13 mouse cellular contexts compared by ENCODE assay signal in genomic region chr7:143461920-143462319, GRCm38 (mm10). TPM values are rescaled to one million over a fixed set of nuclear protein-coding genes. Genes with fewer than 3 reads are reported as not detected.
DNase-seq lines count a peak whose midpoint lies in the region; ATAC-seq and TF ChIP-seq lines count a peak whose summit lies in the region.
"Had no signal": no experiment of that assay in that cellular context is flagged by ENCODE, and none has a peak within 500 bp of the region (broad histone marks: within the 10 kb centered on the region; RNA-seq: fewer than 3 reads in every experiment).

No protein-coding gene starts in this region.

- H3K9me3 ChIP-seq in hindbrain, embryonic 10.5 days = peaks cover 50% of the 10 kb centered on the region
- peaks cover 6% of the 10 kb centered on the region; the same call in 1 of the 2 replicates for H3K9me3 ChIP-seq in hindbrain, postnatal 0 days (ENCODE audit: low read length)
- peaks cover 30% of the 10 kb centered on the region for H3K9me3 ChIP-seq in neural tube, embryonic 12.5 days
- H3K9me3 ChIP-seq in intestine, postnatal 0 days (ENCODE audit: control insufficient read depth) = peaks cover 13% of the 10 kb centered on the region; the same call in 1 of the 2 replicates
- H3K9me3 ChIP-seq in stomach, postnatal 0 days (ENCODE audit: control insufficient read depth, low read length) = peaks cover 10% of the 10 kb centered on the region
- H3K9me3 ChIP-seq: forebrain, embryonic 15.5 days had no signal

- 41% methylated on average over 11 of the region's 11 CpGs for WGBS in hindbrain, embryonic 10.5 days
- WGBS in hindbrain, postnatal 0 days = 50% methylated on average over 11 of the region's 11 CpGs
- 40% methylated on average over 11 of the region's 11 CpGs for WGBS in neural tube, embryonic 12.5 days
- 53% methylated on average over 11 of the region's 11 CpGs for WGBS in intestine, postnatal 0 days
- WGBS in stomach, postnatal 0 days = 46% methylated on average over 11 of the region's 11 CpGs

- TF ChIP-seq EP300 in stomach, postnatal 0 days (optimal IDR thresholded peaks at IDR 0.05) = no peak

- no peak overlapping the region for H3K9ac ChIP-seq in hindbrain, postnatal 0 days (replicated peaks; ENCODE audit: low read length)
- no peak overlapping the region for H3K9ac ChIP-seq in neural tube, embryonic 12.5 days
- no peak overlapping the region for H3K9ac ChIP-seq in intestine, postnatal 0 days (ENCODE audit: low read depth, low read length)
- H3K9ac ChIP-seq in stomach, postnatal 0 days (ENCODE audit: low read length) = no peak overlapping the region
- H3K9ac ChIP-seq: liver, embryonic 15.5 days had no signal

- H3K27ac ChIP-seq in hindbrain, embryonic 10.5 days = peak overlapping the region; percentile 90
- H3K27ac ChIP-seq in hindbrain, postnatal 0 days = no peak overlapping the region
- 0 out of 2 replicates have a peak overlapping the region, but pooled peaks have one; percentile 0 for H3K27ac ChIP-seq in neural tube, embryonic 12.5 days
- no peak overlapping the region for H3K27ac ChIP-seq in intestine, postnatal 0 days (ENCODE audit: low read depth, low read length)
- H3K27ac ChIP-seq in stomach, postnatal 0 days (replicated peaks) = no peak overlapping the region
- H3K27ac ChIP-seq: liver, embryonic 15.5 days had no signal

- no peak for TF ChIP-seq CTCF in hindbrain, postnatal 0 days (IDR thresholded peaks at IDR 0.05; ENCODE audit: low read depth)
- TF ChIP-seq CTCF in intestine, postnatal 0 days (IDR thresholded peaks at IDR 0.05; ENCODE audit: low read depth) = no peak
- no peak for TF ChIP-seq CTCF in stomach, postnatal 0 days (IDR thresholded peaks at IDR 0.05; ENCODE audit: low read depth)

- 0 out of 2 replicates have a peak, but pooled peaks cover 10% of the 10 kb centered on the region for H3K36me3 ChIP-seq in hindbrain, embryonic 10.5 days
- no peaks in the 10 kb centered on the region for H3K36me3 ChIP-seq in hindbrain, postnatal 0 days (ENCODE audit: insufficient read depth, low read length)
- H3K36me3 ChIP-seq in neural tube, embryonic 12.5 days = no peaks in the 10 kb centered on the region; the same call in 1 of the 2 replicates
- no peaks in the 10 kb centered on the region for H3K36me3 ChIP-seq in intestine, postnatal 0 days (ENCODE audit: control insufficient read depth, insufficient read depth)
- H3K36me3 ChIP-seq in stomach, postnatal 0 days (ENCODE audit: control insufficient read depth, insufficient read depth, low read length) = no peaks in the 10 kb centered on the region
- H3K36me3 ChIP-seq: forebrain, embryonic 15.5 days; liver, embryonic 15.5 days had no signal

- peaks cover 82% of the 10 kb centered on the region for H3K27me3 ChIP-seq in hindbrain, embryonic 10.5 days (ENCODE audit: insufficient read depth, poor library complexity, severe bottlenecking)
- no peaks in the 10 kb centered on the region for H3K27me3 ChIP-seq in hindbrain, postnatal 0 days (ENCODE audit: insufficient read depth, low read length)
- peaks cover 14% of the 10 kb centered on the region; the same call in 1 of the 2 replicates for H3K27me3 ChIP-seq in neural tube, embryonic 12.5 days (replicated peaks)
- no peaks in the 10 kb centered on the region for H3K27me3 ChIP-seq in intestine, postnatal 0 days (replicated peaks; ENCODE audit: control insufficient read depth, insufficient read depth, low read length)
- H3K27me3 ChIP-seq in stomach, postnatal 0 days (ENCODE audit: control insufficient read depth, insufficient read depth, low read length) = no peaks in the 10 kb centered on the region

- peak; percentile 18 for DNase-seq in hindbrain, embryonic 10.5 days (ENCODE audit: low spot score)
- DNase-seq in hindbrain, postnatal 0 days (ENCODE audit: low spot score) = no peak
- DNase-seq in neural tube, embryonic 10.5 days (ENCODE audit: extremely low spot score, low spot score) = no peak
- peak; percentile 22 for DNase-seq in stomach, postnatal 0 days (ENCODE audit: low spot score)
- DNase-seq in frontal cortex, postnatal 14 days (ENCODE audit: low spot score in 2 of 2) = no peak
- DNase-seq: adrenal gland, adult 8-10 months; cerebellum, adult 9-11 months had no signal

- no peak for ATAC-seq in hindbrain, postnatal 0 days
- no peak for ATAC-seq in neural tube, embryonic 12.5 days (ENCODE audit: low FRiP score, low read depth)
- ATAC-seq in intestine, postnatal 0 days = no peak
- ATAC-seq in stomach, postnatal 0 days (ENCODE audit: low FRiP score, low TSS enrichment) = no peak

- peaks cover 65% of the 10 kb centered on the region for H3K4me1 ChIP-seq in hindbrain, embryonic 10.5 days (replicated peaks)
- H3K4me1 ChIP-seq in hindbrain, postnatal 0 days (ENCODE audit: insufficient read depth, low read length) = no peaks in the 10 kb centered on the region
- peaks cover 18% of the 10 kb centered on the region for H3K4me1 ChIP-seq in neural tube, embryonic 12.5 days
- H3K4me1 ChIP-seq in intestine, postnatal 0 days (replicated peaks; ENCODE audit: control insufficient read depth, insufficient read depth, low read length) = peaks cover 3% of the 10 kb centered on the region; the same call in 1 of the 2 replicates
- H3K4me1 ChIP-seq in stomach, postnatal 0 days (replicated peaks; ENCODE audit: control insufficient read depth, insufficient read depth) = peaks cover 6% of the 10 kb centered on the region; the same call in 1 of the 2 replicates

- peak overlapping the region; percentile 62; the same call in 1 of the 2 replicates for H3K4me3 ChIP-seq in hindbrain, embryonic 10.5 days
- no peak overlapping the region for H3K4me3 ChIP-seq in hindbrain, postnatal 0 days (ENCODE audit: low read length)
- no peak overlapping the region for H3K4me3 ChIP-seq in neural tube, embryonic 12.5 days
- no peak overlapping the region for H3K4me3 ChIP-seq in intestine, postnatal 0 days (ENCODE audit: low read depth, low read length)
- H3K4me3 ChIP-seq in stomach, postnatal 0 days (ENCODE audit: low read depth, low read length) = no peak overlapping the region
- H3K4me3 ChIP-seq: myocyte had no signal

- H3K4me2 ChIP-seq in hindbrain, postnatal 0 days (ENCODE audit: low read depth, low read length) = no peak overlapping the region
- peak overlapping the region; percentile 38 for H3K4me2 ChIP-seq in neural tube, embryonic 12.5 days (replicated peaks)
- peak overlapping the region; percentile 71; the same call in 1 of the 2 replicates for H3K4me2 ChIP-seq in intestine, postnatal 0 days (replicated peaks; ENCODE audit: low read depth)
- H3K4me2 ChIP-seq in stomach, postnatal 0 days (replicated peaks; ENCODE audit: low read depth) = no peak overlapping the region

RNA-seq across cellular contexts. Expression of gene Cdkn1c, which starts 1.1 kb away (rescaled TPM):
- 438 and 682 TPM in 2 replicates for polyA plus RNA-seq in hindbrain, embryonic 10.5 days (2016; fragmentation: Nextera tagmentation; extraction: Ambion mirVana)
- total RNA-seq in hindbrain, postnatal 0 days (2014; rRNA removed) = 127 and 139 TPM in 2 replicates
- polyA plus RNA-seq in hindbrain, postnatal 0 days (2015; fragmentation: Nextera tagmentation; extraction: Ambion mirVana) = 144 and 150 TPM in 2 replicates
- 1,329 and 1,332 TPM in 2 replicates for polyA plus RNA-seq in neural tube, embryonic 12.5 days (2016; fragmentation: Nextera tagmentation; extraction: Ambion mirVana)
- 542 and 615 TPM in 2 replicates for polyA plus RNA-seq in intestine, postnatal 0 days (2015; fragmentation: Nextera tagmentation; extraction: Ambion mirVana)
- 185 and 199 TPM in 2 replicates for polyA plus RNA-seq in stomach, postnatal 0 days (2015; fragmentation: Nextera tagmentation; extraction: Ambion mirVana)

RNA-seq across cellular contexts. Expression of gene Slc22a18, which starts 11.6 kb away (rescaled TPM):
- polyA plus RNA-seq in hindbrain, embryonic 10.5 days (2016; fragmentation: Nextera tagmentation; extraction: Ambion mirVana) = 0.39 and 0.58 TPM in 2 replicates
- total RNA-seq in hindbrain, postnatal 0 days (2014; rRNA removed) = 0.58 and 1.8 TPM in 2 replicates
- 0.90 and 1.2 TPM in 2 replicates for polyA plus RNA-seq in hindbrain, postnatal 0 days (2015; fragmentation: Nextera tagmentation; extraction: Ambion mirVana)
- 0.52 and 0.85 TPM in 2 replicates for polyA plus RNA-seq in neural tube, embryonic 12.5 days (2016; fragmentation: Nextera tagmentation; extraction: Ambion mirVana)
- 21.6 and 25.0 TPM in 2 replicates for polyA plus RNA-seq in intestine, postnatal 0 days (2015; fragmentation: Nextera tagmentation; extraction: Ambion mirVana)
- 27.0 and 28.1 TPM in 2 replicates for polyA plus RNA-seq in stomach, postnatal 0 days (2015; fragmentation: Nextera tagmentation; extraction: Ambion mirVana)

RNA-seq across cellular contexts. Expression of gene Phlda2, which starts 41.0 kb away (rescaled TPM):
- polyA plus RNA-seq in hindbrain, embryonic 10.5 days (2016; fragmentation: Nextera tagmentation; extraction: Ambion mirVana) = 0.92 and 1.5 TPM in 2 replicates
- 0.52 TPM in 1 of 2 replicates, not detected in the other for total RNA-seq in hindbrain, postnatal 0 days (2014; rRNA removed)
- polyA plus RNA-seq in hindbrain, postnatal 0 days (2015; fragmentation: Nextera tagmentation; extraction: Ambion mirVana) = 0.66 and 0.73 TPM in 2 replicates
- 1.9 and 2.4 TPM in 2 replicates for polyA plus RNA-seq in neural tube, embryonic 12.5 days (2016; fragmentation: Nextera tagmentation; extraction: Ambion mirVana)
- 1.0 and 1.3 TPM in 2 replicates for polyA plus RNA-seq in intestine, postnatal 0 days (2015; fragmentation: Nextera tagmentation; extraction: Ambion mirVana)
- polyA plus RNA-seq in stomach, postnatal 0 days (2015; fragmentation: Nextera tagmentation; extraction: Ambion mirVana) = 15.3 and 16.8 TPM in 2 replicates
- total RNA-seq: granulocyte monocyte progenitor cell, adult 5-6 weeks had no signal
- polyA plus RNA-seq: myocyte had no signal

Comparison
In these comparisons a context has a peak if more than half of its experiments do, and no peak if none do; other contexts are left out.
1. DNase-seq: peak in hindbrain, embryonic 10.5 days (single experiment) and stomach, postnatal 0 days (single experiment); none in hindbrain, postnatal 0 days (single experiment), neural tube, embryonic 10.5 days (single experiment) and frontal cortex, postnatal 14 days (0 of 2).
2. H3K27ac ChIP-seq: peak in hindbrain, embryonic 10.5 days (single experiment) and neural tube, embryonic 12.5 days (single experiment); none in hindbrain, postnatal 0 days (single experiment), intestine, postnatal 0 days (single experiment) and stomach, postnatal 0 days (single experiment).
3. H3K4me2 ChIP-seq: peak in neural tube, embryonic 12.5 days (single experiment) and intestine, postnatal 0 days (single experiment); none in hindbrain, postnatal 0 days (single experiment) and stomach, postnatal 0 days (single experiment).
4. RNA of gene Slc22a18, which starts 11.6 kb away (polyA plus RNA-seq): 27.0 to 28.1 TPM in stomach, postnatal 0 days and 21.6 to 25.0 TPM in intestine, postnatal 0 days; 0.90 to 1.2 TPM in hindbrain, postnatal 0 days, 0.52 to 0.85 TPM in neural tube, embryonic 12.5 days and 0.39 to 0.58 TPM in hindbrain, embryonic 10.5 days; every median in the first group is over 10 times any median in the second.